11 mouse cellular contexts compared by ENCODE assay signal in the genomic region with DNA sequence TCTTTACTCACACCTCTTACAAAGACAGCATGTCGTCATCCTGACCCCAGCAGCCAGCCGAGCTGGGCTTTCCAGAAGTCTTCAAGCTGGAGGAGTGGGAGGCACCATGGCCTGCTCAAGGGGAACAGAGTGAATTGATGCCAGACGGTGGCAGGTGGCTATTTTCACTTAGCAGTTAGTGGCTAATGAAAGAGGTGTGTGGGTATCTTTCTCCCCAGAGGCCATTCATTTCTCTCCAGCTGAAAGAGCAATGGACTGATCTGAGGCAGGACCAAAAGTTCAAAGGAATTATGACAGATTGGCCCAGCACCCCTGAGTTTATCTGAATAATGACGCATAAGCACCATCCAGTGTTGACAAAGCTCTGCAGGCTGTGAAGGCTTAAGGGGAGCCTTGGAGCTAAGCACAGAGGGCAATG.
DNase-seq lines count a peak whose midpoint lies in the region; ATAC-seq and TF ChIP-seq lines count a peak whose summit lies in the region.
"Had no signal": no experiment of that assay in that cellular context is flagged by ENCODE, and none has a peak within 500 bp of the region (broad histone marks: within the 10 kb centered on the region; RNA-seq: fewer than 3 reads in every experiment).

No protein-coding gene starts in this region.

- H3K4me2 ChIP-seq in hindbrain, embryonic 12.5 days (replicated peaks): no peak overlapping the region
- H3K4me2 ChIP-seq in hindbrain, embryonic 14.5 days (replicated peaks): no peak overlapping the region
- no peak overlapping the region for H3K4me2 ChIP-seq in embryonic facial prominence, embryonic 12.5 days (replicated peaks)
- H3K4me2 ChIP-seq in lung, embryonic 14.5 days: no peak overlapping the region
- H3K4me2 ChIP-seq: limb, embryonic 13.5 days had no signal

- H3K9ac ChIP-seq in hindbrain, embryonic 12.5 days: no peak overlapping the region
- H3K9ac ChIP-seq in hindbrain, embryonic 14.5 days: no peak overlapping the region
- H3K9ac ChIP-seq in embryonic facial prominence, embryonic 12.5 days: no peak overlapping the region
- H3K9ac ChIP-seq in lung, embryonic 14.5 days: no peak overlapping the region
- H3K9ac ChIP-seq: limb, embryonic 13.5 days had no signal

- H3K9me3 ChIP-seq in hindbrain, embryonic 12.5 days (replicated peaks): no peaks in the 10 kb centered on the region
- no peaks in the 10 kb centered on the region for H3K9me3 ChIP-seq in hindbrain, embryonic 14.5 days (ENCODE audit: control insufficient read depth, low read length)
- H3K9me3 ChIP-seq in embryonic facial prominence, embryonic 12.5 days: no peaks in the 10 kb centered on the region
- no peaks in the 10 kb centered on the region for H3K9me3 ChIP-seq in lung, embryonic 14.5 days (ENCODE audit: low read depth, low read length)
- H3K9me3 ChIP-seq: limb, embryonic 13.5 days had no signal

- H3K27me3 ChIP-seq in hindbrain, embryonic 12.5 days: no peaks in the 10 kb centered on the region
- H3K27me3 ChIP-seq in hindbrain, embryonic 14.5 days (ENCODE audit: control insufficient read depth, insufficient read depth, low read length): no peaks in the 10 kb centered on the region
- no peaks in the 10 kb centered on the region for H3K27me3 ChIP-seq in embryonic facial prominence, embryonic 12.5 days
- H3K27me3 ChIP-seq in lung, embryonic 14.5 days (ENCODE audit: insufficient read depth, low read length): no peaks in the 10 kb centered on the region

- 31% methylated on average over 4 of the region's 4 CpGs for WGBS in hindbrain, embryonic 12.5 days
- 33% methylated on average over 4 of the region's 4 CpGs for WGBS in hindbrain, embryonic 14.5 days
- 26% methylated on average over 4 of the region's 4 CpGs for WGBS in embryonic facial prominence, embryonic 12.5 days
- 15% methylated on average over 4 of the region's 4 CpGs for WGBS in lung, embryonic 14.5 days

- peaks cover 21% of the 10 kb centered on the region for H3K4me1 ChIP-seq in hindbrain, embryonic 12.5 days
- peaks cover 19% of the 10 kb centered on the region for H3K4me1 ChIP-seq in hindbrain, embryonic 14.5 days (replicated peaks; ENCODE audit: control insufficient read depth, insufficient read depth, low read length)
- H3K4me1 ChIP-seq in embryonic facial prominence, embryonic 12.5 days: peaks cover 8% of the 10 kb centered on the region
- H3K4me1 ChIP-seq in lung, embryonic 14.5 days (ENCODE audit: insufficient read depth): 0 out of 2 replicates have a peak, but pooled peaks cover 5% of the 10 kb centered on the region

- 0 out of 2 replicates have a peak, but pooled peaks have one; percentile 42 for ATAC-seq in hindbrain, embryonic 12.5 days (ENCODE audit: low FRiP score)
- no peak for ATAC-seq in hindbrain, embryonic 14.5 days (ENCODE audit: low FRiP score)
- 0 out of 2 replicates have a peak, but pooled peaks have one; percentile 25 for ATAC-seq in embryonic facial prominence, embryonic 12.5 days (ENCODE audit: insufficient number of reproducible peaks, insufficient read depth, low FRiP score, low TSS enrichment)
- ATAC-seq in lung, embryonic 14.5 days (ENCODE audit: insufficient read depth): peak; percentile 88
- no peak for ATAC-seq in monocyte, adult 5-6 weeks (replicated peaks; ENCODE audit: insufficient number of reproducible peaks, low FRiP score, low TSS enrichment, poor library complexity, severe bottlenecking)

- H3K4me3 ChIP-seq in hindbrain, embryonic 12.5 days: no peak overlapping the region
- H3K4me3 ChIP-seq in hindbrain, embryonic 14.5 days (replicated peaks; ENCODE audit: low read length): no peak overlapping the region
- H3K4me3 ChIP-seq in embryonic facial prominence, embryonic 12.5 days: no peak overlapping the region
- H3K4me3 ChIP-seq in lung, embryonic 14.5 days (ENCODE audit: low read depth, low read length): no peak overlapping the region
- H3K4me3 ChIP-seq: limb, embryonic 13.5 days had no signal

- DNase-seq in cerebellum, adult 9-11 months: peak; percentile 31
- DNase-seq in cerebellum, adult 8-10 months: no peak
- DNase-seq in hindbrain, embryonic 14.5 days (ENCODE audit: low spot score): no peak
- peak; percentile 84 for DNase-seq in lung, embryonic 14.5 days
- no peak for DNase-seq in spleen, adult 18-20 months
- DNase-seq: gastrocnemius, postnatal 25 days; right cerebral cortex, adult 18-20 months had no signal

- no peaks in the 10 kb centered on the region for H3K36me3 ChIP-seq in hindbrain, embryonic 12.5 days
- H3K36me3 ChIP-seq in hindbrain, embryonic 14.5 days (replicated peaks; ENCODE audit: control insufficient read depth, insufficient read depth): no peaks in the 10 kb centered on the region
- H3K36me3 ChIP-seq in embryonic facial prominence, embryonic 12.5 days: no peaks in the 10 kb centered on the region
- H3K36me3 ChIP-seq in lung, embryonic 14.5 days (ENCODE audit: insufficient read depth): no peaks in the 10 kb centered on the region
- H3K36me3 ChIP-seq: limb, embryonic 13.5 days had no signal

- H3K27ac ChIP-seq in hindbrain, embryonic 12.5 days: no peak overlapping the region
- H3K27ac ChIP-seq in hindbrain, embryonic 14.5 days: no peak overlapping the region
- H3K27ac ChIP-seq in embryonic facial prominence, embryonic 12.5 days: no peak overlapping the region
- no peak overlapping the region for H3K27ac ChIP-seq in lung, embryonic 14.5 days (ENCODE audit: low read depth)
- H3K27ac ChIP-seq: limb, embryonic 13.5 days had no signal

- TF ChIP-seq CTCF in lung, embryonic 14.5 days (IDR thresholded peaks at IDR 0.05; ENCODE audit: low read depth): no peak

Comparison
In these comparisons a context has a peak if more than half of its experiments do, and no peak if none do; other contexts are left out.
1. DNase-seq: peak in cerebellum, adult 9-11 months (single experiment) and lung, embryonic 14.5 days (single experiment); none in cerebellum, adult 8-10 months (single experiment), hindbrain, embryonic 14.5 days (single experiment) and spleen, adult 18-20 months (0 of 2).
2. ATAC-seq: peak in hindbrain, embryonic 12.5 days (single experiment), embryonic facial prominence, embryonic 12.5 days (single experiment) and lung, embryonic 14.5 days (single experiment); none in hindbrain, embryonic 14.5 days (single experiment) and monocyte, adult 5-6 weeks (single experiment).